In genomic region chr1:165958159-165958558, GRCm38 (mm10) we compare ENCODE assay signal across 28 mouse cellular contexts. TPM values are rescaled to one million over a fixed set of nuclear protein-coding genes. Genes with fewer than 3 reads are reported as not detected.
DNase-seq lines count a peak whose midpoint lies in the region; ATAC-seq and TF ChIP-seq lines count a peak whose summit lies in the region.
"Had no signal": no experiment of that assay in that cellular context is flagged by ENCODE, and none has a peak within 500 bp of the region (broad histone marks: within the 10 kb centered on the region; RNA-seq: fewer than 3 reads in every experiment).

No protein-coding gene starts in this region.

- H3K27ac ChIP-seq in lung, postnatal 0 days (ENCODE audit: low read length) = no peak overlapping the region
- no peak overlapping the region for H3K27ac ChIP-seq in MEL (ENCODE audit: control insufficient read depth, low read depth, low read length)
- H3K27ac ChIP-seq in forebrain, embryonic 14.5 days (ENCODE audit: low read depth, low read length) = no peak overlapping the region
- H3K27ac ChIP-seq: embryonic facial prominence, embryonic 13.5 days; embryonic facial prominence, embryonic 15.5 days; forebrain, embryonic 10.5 days; forebrain, embryonic 12.5 days; forebrain, embryonic 15.5 days had no signal

- H3K9me3 ChIP-seq in lung, postnatal 0 days (ENCODE audit: low read length) = no peaks in the 10 kb centered on the region
- no peaks in the 10 kb centered on the region; the same call in 1 of the 2 replicates for H3K9me3 ChIP-seq in MEL (replicated peaks; ENCODE audit: insufficient read depth, low read length)
- no peaks in the 10 kb centered on the region for H3K9me3 ChIP-seq in forebrain, embryonic 14.5 days (replicated peaks; ENCODE audit: control insufficient read depth, low read length)
- H3K9me3 ChIP-seq: embryonic facial prominence, embryonic 13.5 days; embryonic facial prominence, embryonic 15.5 days; forebrain, embryonic 10.5 days; forebrain, embryonic 12.5 days; forebrain, embryonic 15.5 days had no signal

- no peak for TF ChIP-seq EP300 in lung, postnatal 0 days (IDR thresholded peaks at IDR 0.05)
- peak in 1 of 2 experiments; percentile 59; a peak in 2 of 4 replicates for TF ChIP-seq EP300 in MEL (IDR thresholded peaks at IDR 0.05; ENCODE audit: low read depth in 1 of 2, low read length in 2 of 2)

- H3K27me3 ChIP-seq in lung, postnatal 0 days (replicated peaks; ENCODE audit: insufficient read depth, low read length) = no peaks in the 10 kb centered on the region
- no peaks in the 10 kb centered on the region for H3K27me3 ChIP-seq in MEL (ENCODE audit: control insufficient read depth in 1 of 2, insufficient read depth in 2 of 2, low read length in 2 of 2)
- H3K27me3 ChIP-seq in forebrain, embryonic 14.5 days (replicated peaks; ENCODE audit: control insufficient read depth, insufficient read depth, low read length) = no peaks in the 10 kb centered on the region
- H3K27me3 ChIP-seq: CH12.LX; embryonic facial prominence, embryonic 13.5 days; embryonic facial prominence, embryonic 15.5 days; forebrain, embryonic 12.5 days; forebrain, embryonic 15.5 days; Patski had no signal

- no peak overlapping the region for H3K4me2 ChIP-seq in lung, postnatal 0 days (replicated peaks; ENCODE audit: low read depth, low read length)
- no peak overlapping the region for H3K4me2 ChIP-seq in forebrain, embryonic 14.5 days (ENCODE audit: low read length)
- H3K4me2 ChIP-seq: embryonic facial prominence, embryonic 13.5 days; embryonic facial prominence, embryonic 15.5 days; forebrain, embryonic 12.5 days; forebrain, embryonic 15.5 days had no signal

- no peak overlapping the region for H3K9ac ChIP-seq in lung, postnatal 0 days (replicated peaks; ENCODE audit: low read depth)
- H3K9ac ChIP-seq in MEL (ENCODE audit: control insufficient read depth, low read depth, low read length, poor library complexity, severe bottlenecking) = peak overlapping the region; percentile 18; the same call in 1 of the 2 replicates
- H3K9ac ChIP-seq in forebrain, embryonic 14.5 days (ENCODE audit: low read length) = no peak overlapping the region
- H3K9ac ChIP-seq: embryonic facial prominence, embryonic 13.5 days; embryonic facial prominence, embryonic 15.5 days; forebrain, embryonic 12.5 days; forebrain, embryonic 15.5 days; forebrain, postnatal 0 days had no signal

- no peak for TF ChIP-seq POLR2A in MEL (IDR thresholded peaks at IDR 0.05; ENCODE audit: control insufficient read depth in 1 of 2, insufficient read depth in 1 of 2, low read depth in 1 of 2, low read length in 2 of 2, poor library complexity in 1 of 2)

- peak; percentile 7 for DNase-seq in lung, postnatal 0 days (ENCODE audit: low spot score)
- no peak for DNase-seq in lung, postnatal 14 days
- peak; percentile 65 for DNase-seq in MEL (ENCODE audit: low read depth, low spot score)
- no peak for DNase-seq in forebrain, embryonic 14.5 days (ENCODE audit: low spot score)
- no peak for DNase-seq in heart, adult 9 months (ENCODE audit: low spot score in 2 of 2)
- no peak for DNase-seq in MN1 (ENCODE audit: low spot score)
- DNase-seq: adrenal gland, adult 8-10 months; adrenal gland, postnatal 14 days; adrenal gland, postnatal 36 days; B cell, adult 2 months; cerebellum, adult 11-12 months; cerebellum, adult 2 months; cerebellum, adult 9-10 months; cerebellum, postnatal 10 days; cerebellum, postnatal 25 days; embryo, embryonic 11 days; forebrain, postnatal 0 days had no signal

- H3K4me1 ChIP-seq in lung, postnatal 0 days (ENCODE audit: insufficient read depth, low read depth, low read length) = no peaks in the 10 kb centered on the region
- peaks cover 22 to 30% of the 10 kb centered on the region in 2 experiments for H3K4me1 ChIP-seq in MEL (ENCODE audit: control insufficient read depth in 1 of 2, insufficient read depth in 2 of 2, low read length in 2 of 2)
- peaks cover 3% of the 10 kb centered on the region; the same call in 1 of the 2 replicates for H3K4me1 ChIP-seq in forebrain, embryonic 14.5 days (ENCODE audit: control insufficient read depth, insufficient read depth, low read length)
- H3K4me1 ChIP-seq: embryonic facial prominence, embryonic 13.5 days; embryonic facial prominence, embryonic 15.5 days had no signal

- H3K4me3 ChIP-seq in lung, postnatal 0 days (ENCODE audit: low read depth, low read length) = no peak overlapping the region
- peak overlapping the region in 1 of 2 experiments; percentile 1; a peak in 1 of 4 replicates for H3K4me3 ChIP-seq in MEL (ENCODE audit: control insufficient read depth in 1 of 2, insufficient read depth in 1 of 2, low read depth in 2 of 2, low read length in 2 of 2)
- H3K4me3 ChIP-seq in forebrain, embryonic 14.5 days (ENCODE audit: low read depth, low read length) = no peak overlapping the region
- H3K4me3 ChIP-seq: embryonic facial prominence, embryonic 13.5 days; embryonic facial prominence, embryonic 15.5 days; erythroblast, embryonic 14.5 days; forebrain, embryonic 10.5 days; forebrain, embryonic 12.5 days; forebrain, embryonic 15.5 days had no signal

- H3K79me2 ChIP-seq in MEL (ENCODE audit: control insufficient read depth, insufficient read depth, low read length, poor library complexity) = peaks cover 8% of the 10 kb centered on the region

- no peak for TF ChIP-seq CTCF in lung, postnatal 0 days (IDR thresholded peaks at IDR 0.05)
- no peak for TF ChIP-seq CTCF in MEL (IDR thresholded peaks at IDR 0.05 in 2 of 3, conservative IDR thresholded peaks at IDR 0.05 in 1 of 3; ENCODE audit: control insufficient read depth in 1 of 3, insufficient read depth in 1 of 3, low read depth in 2 of 3, low read length in 3 of 3, poor library complexity in 1 of 3, severe bottlenecking in 1 of 3)

- TF ChIP-seq RAD21 in MEL (IDR thresholded peaks at IDR 0.05; ENCODE audit: low read depth, low read length) = no peak

- no peak for ATAC-seq in lung, postnatal 0 days
- peak; percentile 59 for ATAC-seq in granulocyte monocyte progenitor cell, adult 5-6 weeks (replicated peaks; ENCODE audit: poor library complexity, severe bottlenecking)
- no peak for ATAC-seq in forebrain, embryonic 14.5 days
- ATAC-seq: activated CD4-positive, CD25-positive, alpha-beta regulatory T cell, adult 4 months; CD4-positive, CD25-positive, alpha-beta regulatory T cell, adult 4 months; forebrain, embryonic 15.5 days; forebrain, postnatal 0 days; Patski had no signal

- H3K36me3 ChIP-seq in lung, postnatal 0 days (ENCODE audit: insufficient read depth, low read length) = no peaks in the 10 kb centered on the region
- peaks cover 0 to 43% of the 10 kb centered on the region in 2 experiments; a peak in 2 of 4 replicates for H3K36me3 ChIP-seq in MEL (ENCODE audit: control insufficient read depth in 1 of 2, insufficient read depth in 2 of 2, low read length in 2 of 2)
- H3K36me3 ChIP-seq in forebrain, embryonic 14.5 days (ENCODE audit: control insufficient read depth, insufficient read depth, low read length) = no peaks in the 10 kb centered on the region
- H3K36me3 ChIP-seq: embryonic facial prominence, embryonic 13.5 days; embryonic facial prominence, embryonic 15.5 days; forebrain, embryonic 10.5 days; forebrain, embryonic 12.5 days; forebrain, embryonic 15.5 days had no signal

TF ChIP-seq in MEL, 35 proteins besides CTCF, POLR2A, EP300 and RAD21:
- TF ChIP-seq KAT2A (conservative IDR thresholded peaks at IDR 0.05; ENCODE audit: low read depth, low read length) (no peak), JUND (IDR thresholded peaks at IDR 0.05; ENCODE audit: low read depth, low read length) (no peak), RCOR1 (IDR thresholded peaks at IDR 0.05; ENCODE audit: low read depth, low read length) (no peak; the same call in 1 of the 2 replicates), SIN3A (IDR thresholded peaks at IDR 0.05; ENCODE audit: low read length) (0 out of 2 replicates have a peak, but pooled peaks have one; percentile 16), ZNF384 (IDR thresholded peaks at IDR 0.05; ENCODE audit: low read depth, low read length) (peak; percentile 57; the same call in 1 of the 2 replicates), ZKSCAN1 (IDR thresholded peaks at IDR 0.05; ENCODE audit: low read depth, low read length) (no peak)
TF ChIP-seq in MEL: peak in this region for 2.

RNA-seq across cellular contexts. Expression of gene Pou2f1, which starts 44.3 kb away (rescaled TPM):
- polyA plus RNA-seq in lung, postnatal 0 days (2015; fragmentation: Nextera tagmentation; extraction: Ambion mirVana) = 7.9 and 8.1 TPM in 2 replicates
- 4.6 and 6.8 TPM in 2 replicates for total RNA-seq in MEL (2012; rRNA removed)
- polyA plus RNA-seq in MEL (2012; ENCODE audit: insufficient read depth in 1 of 2, insufficient read length in 2 of 2, low read depth in 1 of 2, low replicate concordance in 2 of 2, missing spikeins in 1 of 2) = 10 to 100 TPM in 1 of 2 experiments, not detected in 1; 10.2 TPM
- total RNA-seq in granulocyte monocyte progenitor cell, adult 5-6 weeks (2014; fragmentation: Nextera tagmentation) = 20.4 and 31.4 TPM in 2 replicates
- 12.7 and 20.3 TPM in 2 replicates for total RNA-seq in granulocyte monocyte progenitor cell, adult 5-6 weeks (2017)
- 14.8 and 22.8 TPM in 2 replicates for polyA plus RNA-seq in forebrain, embryonic 14.5 days (2014; fragmentation: Nextera tagmentation; extraction: Ambion mirVana)

Comparison
In these comparisons a context has a peak if more than half of its experiments do, and no peak if none do; other contexts are left out.
1. DNase-seq: peak in lung, postnatal 0 days (single experiment) and MEL (single experiment); none in lung, postnatal 14 days (single experiment), forebrain, embryonic 14.5 days (single experiment), heart, adult 9 months (0 of 2) and MN1 (single experiment).